Mouse (Mus musculus): ENCODE results near the gene Gm21976.

Gene Gm21976

GRCm38 (mm10) chr13:98354871-98355558 is 75.3 kb downstream of the Gm21976 start:
- DNase-seq (ENCODE audit: low spot score in 2 of 2) = no peak

GRCm38 (mm10) chr13:98355559-98356111 is 75.9 kb downstream of the Gm21976 start:
- no peak for DNase-seq (ENCODE audit: low spot score in 2 of 2)

GRCm38 (mm10) chr13:98356176-98356972 is 76.7 kb downstream of the Gm21976 start:
- DNase-seq (ENCODE audit: low spot score in 2 of 2) = no peak

Measured in frontal cortex, postnatal 25 days (tissue).